Mouse (Mus musculus): ENCODE measurements around the gene Ctdsp1.

GRCm38 (mm10) chr1:74385531-74385930 lies 5.8 kb upstream of the Ctdsp1 start:
- TF ChIP-seq HCFC1 (IDR thresholded peaks at IDR 0.05; ENCODE audit: borderline replicate concordance, insufficient read depth, low read length) (no peak), ZNF384 (IDR thresholded peaks at IDR 0.05; ENCODE audit: low read depth, low read length) (no peak)

All from ES-E14 (cell line).